Mouse (Mus musculus) gastrocnemius, postnatal 14 days (tissue): ENCODE measurements at regions not wholly inside any gene's neighbourhood (a gene's known extent, or its start where the extent isn't known, plus 50 kb on each side); places are given as distances from the start of the nearest gene placed in this dataset.

Source experiments
- DNase-seq: peaks from one replicate; pipeline ENCODE4 v3.0.0; 2021; ENCODE audit warnings: mixed read lengths
- intact Hi-C: fragments of 180-260 bp; cut with DNase I; formaldehyde crosslinking; loops from one replicate; pipeline ENCODE4 v1.15.1; 2025; ENCODE audit warnings: low total_unique reads

DNA sequence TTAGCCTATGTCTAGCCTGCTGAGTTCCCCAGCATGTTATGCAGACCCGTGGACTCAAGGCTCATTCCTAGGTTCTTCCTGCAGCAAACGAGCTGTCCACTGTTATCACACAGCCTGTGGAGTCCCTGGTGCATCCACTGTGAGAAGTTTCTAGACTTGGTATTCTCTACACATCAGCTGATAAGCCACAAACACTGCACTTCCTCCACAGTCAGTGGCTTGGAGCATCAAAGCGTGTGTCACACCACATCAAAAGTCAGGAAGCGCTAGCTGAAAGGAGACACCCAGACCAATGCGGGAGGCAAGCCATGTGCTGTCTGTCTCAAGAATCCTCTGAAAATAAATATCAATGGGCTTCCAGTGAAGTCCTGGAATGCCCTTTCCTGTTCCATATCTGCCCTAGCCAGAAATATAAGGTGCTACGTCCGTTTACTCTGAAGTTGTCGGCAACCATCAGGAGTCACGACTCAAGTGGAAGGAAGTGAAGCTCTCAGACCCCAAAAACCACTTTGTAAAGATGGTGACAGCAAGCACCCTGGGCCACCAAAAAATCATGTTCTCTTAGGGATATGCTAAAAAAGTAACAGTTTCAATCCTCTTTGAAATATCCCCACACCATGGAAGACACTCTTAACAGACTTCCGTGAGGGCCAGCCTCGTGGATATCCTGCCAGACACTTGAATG, 227.7 kb downstream of the Adgrl2 start:
- intact Hi-C loops, result no loop called here
- no peak for DNase-seq

DNA sequence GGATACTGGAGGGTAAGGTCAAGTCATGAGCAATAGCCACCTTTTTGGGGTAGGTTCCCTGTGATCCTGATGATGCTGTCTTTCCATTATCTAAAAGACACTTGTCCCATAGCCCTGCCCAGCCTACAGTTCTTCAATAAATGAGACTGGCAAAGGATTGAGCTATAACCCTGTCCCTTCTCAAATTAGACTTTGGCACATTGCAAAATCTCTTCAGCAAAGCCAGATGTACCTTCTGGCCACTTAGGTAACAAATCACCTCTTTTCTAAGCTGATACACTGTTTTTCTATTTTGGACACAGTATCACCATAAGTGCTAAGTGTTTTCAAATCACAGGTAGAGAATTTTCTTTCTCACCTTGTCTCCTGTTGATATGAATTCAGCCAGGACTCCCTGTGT, 228.8 kb downstream of the Adgrl2 start:
- no peak for DNase-seq
- intact Hi-C loops, result no loop called here

DNA sequence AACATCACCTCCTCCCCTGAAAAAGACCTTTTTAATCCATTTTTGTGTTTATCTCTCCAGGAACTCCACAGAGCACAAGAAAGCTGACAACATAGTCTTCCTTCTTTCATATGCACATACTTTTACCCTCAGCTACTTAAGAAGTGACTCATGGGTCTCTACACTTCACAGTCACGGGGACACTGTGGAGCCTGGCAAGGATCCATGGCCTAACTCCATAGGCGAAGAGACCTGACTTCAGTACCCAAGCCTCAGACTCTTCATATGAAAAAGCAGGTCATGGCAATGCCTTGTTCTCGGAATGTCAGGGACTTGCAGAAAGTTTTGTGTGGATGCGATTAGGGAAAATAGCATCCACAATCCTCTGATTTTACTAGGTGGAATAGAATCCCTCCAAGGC, 230.9 kb downstream of the Adgrl2 start:
- DNase-seq, result no peak
- intact Hi-C loops, result no loop called here

DNA sequence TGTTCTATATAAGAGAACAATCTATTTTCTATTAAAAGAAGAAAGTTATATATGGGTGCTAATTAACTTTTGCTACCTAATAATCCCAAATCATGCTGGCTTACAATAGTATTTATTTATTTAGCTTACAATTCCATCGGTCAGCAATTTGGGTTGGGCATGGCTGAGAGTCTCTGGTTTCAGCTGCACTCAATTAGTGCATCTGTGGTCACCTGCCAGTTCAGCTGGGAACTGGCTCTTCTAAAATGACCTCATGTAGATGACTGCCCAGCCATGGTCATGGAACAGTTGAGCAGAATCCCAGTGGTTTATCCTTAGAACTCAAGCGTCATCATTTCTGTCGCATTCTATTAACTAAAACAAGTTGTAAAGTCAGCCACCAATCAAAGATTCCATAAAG, 244.1 kb downstream of the Adgrl2 start:
- no peak for DNase-seq
- intact Hi-C loops, result no loop called here

DNA sequence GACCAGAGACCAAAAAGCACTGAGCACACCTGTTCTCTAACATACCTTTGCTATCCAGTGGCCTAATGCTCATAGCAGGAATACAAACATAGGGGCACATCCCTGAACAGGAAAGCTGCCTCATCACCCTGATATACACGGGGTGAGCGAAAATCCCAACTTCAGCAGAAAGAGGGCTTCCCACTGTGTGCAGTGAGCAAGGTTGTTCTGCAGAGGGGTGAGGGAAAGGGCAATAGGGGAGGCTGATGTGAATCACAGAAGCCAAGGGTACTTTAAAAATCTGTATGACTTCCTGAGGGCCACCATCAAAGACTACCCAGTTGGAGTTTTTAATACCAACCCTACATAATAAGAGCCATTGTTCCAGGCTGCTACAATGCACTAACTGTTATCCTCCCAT, 245.7 kb downstream of the Adgrl2 start:
- intact Hi-C loops, result no loop called here
- DNase-seq, result no peak

DNA sequence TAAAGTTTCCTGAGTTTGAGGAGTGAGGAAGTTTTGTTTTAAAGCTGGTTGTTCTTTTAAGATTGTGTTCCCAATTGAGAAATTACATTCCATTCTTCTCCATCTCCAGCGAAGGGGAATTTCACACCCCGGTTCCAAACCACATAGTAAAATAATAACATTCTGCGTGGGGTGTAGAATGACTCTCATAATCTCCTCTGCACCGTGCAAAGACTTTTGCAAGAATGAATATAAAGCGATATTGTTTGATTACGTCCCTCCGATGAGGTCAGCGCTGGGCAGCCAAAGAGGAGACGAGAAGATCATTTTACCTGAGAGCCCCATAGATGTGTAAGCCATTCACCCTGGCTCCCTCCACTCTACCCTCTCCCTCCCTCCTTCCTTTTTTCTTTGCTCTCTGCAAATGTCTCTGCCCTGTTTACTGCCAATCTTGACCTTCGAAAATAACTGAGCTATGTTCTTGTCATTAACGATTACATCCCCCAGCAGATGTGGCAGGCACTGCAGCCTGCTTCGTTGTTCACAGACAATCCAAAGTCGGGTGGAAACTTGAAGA, 256.1 kb downstream of the Adgrl2 start:
- intact Hi-C loops, result no loop called here
- DNase-seq, result no peak

DNA sequence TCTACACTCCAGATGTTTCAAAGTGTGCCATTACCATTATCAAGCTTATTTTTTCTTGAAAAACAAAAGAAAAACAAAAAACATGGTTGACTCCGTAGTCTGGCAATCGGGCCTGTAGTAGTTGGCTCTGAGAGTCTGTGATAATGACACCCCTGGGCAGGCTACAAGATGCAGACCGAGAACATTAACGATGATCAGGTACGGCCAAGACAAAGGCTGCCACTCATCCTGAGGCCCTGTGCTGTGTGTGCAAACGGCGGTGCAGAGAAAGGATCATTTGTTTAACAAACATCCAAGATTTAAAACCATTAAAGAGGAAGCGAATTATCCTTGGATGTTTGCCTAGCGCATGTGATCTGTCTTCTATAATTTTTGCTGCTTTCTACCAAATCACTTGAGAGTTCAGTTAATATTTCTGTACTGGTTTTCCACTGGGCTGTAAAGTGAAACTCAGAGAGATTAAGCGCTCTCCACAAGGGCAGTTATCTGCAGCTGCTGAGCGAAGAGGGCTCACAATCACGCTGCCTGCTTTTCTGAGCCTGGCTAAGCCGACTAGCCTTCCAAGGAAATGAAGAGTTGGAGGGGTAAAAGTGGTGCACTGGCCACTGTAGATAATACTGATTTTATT, 257.0 kb downstream of the Adgrl2 start:
- intact Hi-C loops, result no loop called here
- DNase-seq, result no peak

DNA sequence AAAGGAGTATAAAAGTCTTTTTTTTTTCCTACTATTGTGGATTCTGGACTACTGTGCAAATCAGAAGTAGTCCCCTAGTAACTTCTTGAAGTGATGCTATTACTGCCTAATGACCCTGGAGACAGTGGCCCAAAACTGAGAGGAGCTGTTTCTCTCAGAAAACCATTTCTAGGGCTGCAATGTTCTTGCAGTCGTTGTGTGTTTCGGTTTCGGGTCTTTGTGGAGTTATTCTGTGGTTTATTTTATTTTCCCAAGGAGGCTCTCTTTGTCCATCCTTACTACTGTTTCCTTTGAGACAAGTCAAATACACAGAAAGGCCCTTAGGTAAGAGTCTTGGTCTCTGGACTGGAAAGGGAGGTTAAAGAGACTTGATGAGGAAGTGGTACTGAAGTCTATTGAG, 258.9 kb downstream of the Adgrl2 start:
- no peak for DNase-seq
- intact Hi-C loops, result no loop called here

DNA sequence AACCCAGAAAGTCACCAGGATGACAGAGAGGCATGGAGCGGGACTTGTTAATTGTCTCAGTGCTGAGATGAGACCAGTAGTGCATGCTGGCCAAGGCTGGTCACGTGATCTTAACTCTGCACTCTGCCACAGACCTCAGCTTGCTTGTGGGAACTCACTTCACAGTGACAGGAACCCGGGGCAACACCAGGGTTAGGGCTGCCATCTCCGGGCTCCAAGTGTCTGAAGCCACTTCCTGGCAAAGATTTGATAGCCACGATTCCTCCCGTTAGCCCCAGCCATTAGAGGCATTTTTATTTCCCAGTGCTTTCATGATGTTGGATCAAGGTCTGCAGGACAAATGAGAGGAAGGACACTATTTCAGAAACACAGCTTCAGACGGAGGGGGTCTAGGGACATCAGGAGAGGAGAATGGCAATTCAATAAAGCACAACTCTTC, 261.1 kb downstream of the Adgrl2 start:
- intact Hi-C loops, result no loop called here
- peak; percentile 7 for DNase-seq

DNA sequence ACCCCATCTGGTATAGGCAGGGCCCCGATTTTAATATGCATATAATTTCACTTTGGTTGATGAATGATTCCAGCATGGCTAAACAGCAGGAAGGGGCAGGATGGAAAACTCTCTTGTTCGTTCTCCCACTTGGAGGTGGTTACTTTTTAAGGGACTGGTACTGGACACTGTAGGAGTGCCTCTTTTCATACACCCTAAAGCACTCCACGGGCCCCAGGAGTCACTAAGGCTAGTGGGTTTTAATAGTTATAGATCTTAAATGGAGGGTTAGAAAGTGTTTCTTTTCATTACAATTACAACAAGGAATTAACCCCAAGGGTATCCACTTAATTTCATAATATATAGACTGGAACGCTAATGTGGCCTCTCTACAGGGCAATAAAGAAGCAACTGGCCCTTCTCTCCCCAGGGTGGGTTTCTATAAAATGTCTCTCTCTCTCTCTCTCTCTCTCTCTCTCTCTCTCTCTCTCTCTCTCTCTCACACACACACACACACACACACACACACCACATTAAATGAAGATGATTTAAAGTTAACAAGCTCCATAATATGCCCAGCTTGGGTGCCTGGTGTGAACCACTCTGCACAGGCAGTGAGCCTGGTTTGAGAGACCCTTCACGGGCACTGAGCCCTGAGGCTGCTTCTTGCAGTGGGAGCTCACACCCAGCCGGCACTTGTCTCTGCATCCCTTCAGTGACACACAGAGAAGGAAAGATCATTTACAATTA, 261.7 kb downstream of the Adgrl2 start:
- DNase-seq, result no peak
- intact Hi-C loops, result no loop called here

DNA sequence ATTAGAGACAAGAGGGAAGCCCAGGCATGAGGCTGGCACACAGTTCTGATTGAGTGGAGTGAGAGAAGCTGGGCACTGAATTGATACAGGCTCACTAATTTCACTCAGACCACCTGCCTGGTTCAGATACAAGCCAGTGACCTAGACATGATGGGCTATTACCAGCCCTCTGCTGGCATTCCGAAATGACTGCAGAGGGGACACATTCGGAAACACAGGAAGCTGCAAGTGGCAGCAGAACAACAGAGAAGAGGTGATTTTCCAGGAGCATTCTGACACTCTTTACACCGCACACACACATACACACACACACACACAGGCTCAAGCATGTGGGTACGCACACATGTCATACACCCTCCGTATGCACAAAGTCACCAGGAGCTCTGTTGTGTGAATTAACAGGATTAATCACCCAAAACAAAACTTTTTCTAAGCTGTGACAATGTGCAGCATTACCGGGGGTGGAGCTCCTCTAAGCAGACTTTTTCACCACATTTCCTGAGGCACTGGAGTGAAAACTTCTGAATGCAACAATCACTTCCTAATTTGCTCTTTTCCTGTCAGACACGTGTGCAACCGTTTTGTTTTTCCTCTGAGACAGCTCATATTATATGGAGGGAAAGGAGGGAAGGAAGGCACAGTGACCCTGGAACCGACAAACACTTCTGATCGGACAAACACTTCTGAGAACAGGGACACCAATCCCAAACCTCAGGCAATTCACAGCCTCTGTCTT, 263.6 kb downstream of the Adgrl2 start:
- no peak for DNase-seq
- intact Hi-C loops, result no loop called here

DNA sequence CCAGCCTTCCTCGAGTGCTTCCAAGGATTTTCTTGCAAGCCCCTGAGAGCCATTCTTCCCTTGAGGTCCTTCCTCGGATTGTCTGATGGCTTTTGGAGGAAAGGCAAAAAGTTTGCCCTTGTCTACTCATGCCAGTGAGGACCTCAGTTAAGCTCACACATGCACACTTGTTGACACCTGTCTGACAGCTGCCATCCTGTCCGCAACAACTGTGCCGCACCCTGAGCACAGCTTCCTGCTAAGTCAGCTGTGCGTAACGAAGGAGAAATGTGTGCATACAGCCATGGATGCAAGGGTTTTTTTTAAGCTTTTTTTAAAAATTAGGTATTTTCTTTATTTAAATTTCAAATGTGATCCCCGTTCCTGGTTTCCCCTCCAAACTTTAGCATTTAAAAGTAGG, 293.8 kb downstream of the Adgrl2 start:
- no peak for DNase-seq
- intact Hi-C loops, result no loop called here

DNA sequence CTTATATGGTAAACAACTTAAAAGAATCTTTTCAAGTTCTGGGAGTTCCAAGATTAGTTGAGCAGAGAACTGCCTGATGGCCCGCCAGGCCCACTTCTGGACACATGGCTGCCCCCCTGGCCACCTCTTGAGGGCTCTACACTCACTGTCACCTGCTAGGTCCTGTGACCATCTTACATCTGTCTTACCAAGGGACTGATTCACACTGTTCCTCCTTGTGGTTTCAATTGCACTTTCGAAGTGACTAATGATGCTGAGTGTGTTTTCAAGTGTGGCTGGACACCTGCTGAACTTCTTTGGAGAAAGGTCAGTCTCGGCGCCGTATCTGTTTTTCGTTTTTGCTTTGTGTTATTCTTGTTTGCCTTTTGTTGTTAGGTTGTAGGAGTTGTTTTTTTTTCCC, 294.9 kb downstream of the Adgrl2 start:
- no peak for DNase-seq
- intact Hi-C loops, result no loop called here

DNA sequence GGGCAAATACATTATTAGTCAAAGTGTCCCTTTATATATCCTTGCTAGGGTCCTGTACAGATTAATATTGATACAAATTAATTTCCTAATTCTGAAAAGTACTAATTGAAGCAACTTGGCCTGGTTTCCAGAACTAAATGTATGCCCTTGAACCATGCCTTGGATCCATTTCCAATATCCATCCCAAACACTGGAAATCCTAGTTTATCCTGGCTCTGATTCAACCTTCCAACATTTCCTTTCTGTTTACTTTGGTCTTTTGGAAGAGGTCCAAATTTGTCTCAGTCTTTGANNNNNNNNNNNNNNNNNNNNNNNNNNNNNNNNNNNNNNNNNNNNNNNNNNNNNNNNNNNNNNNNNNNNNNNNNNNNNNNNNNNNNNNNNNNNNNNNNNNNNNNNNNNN, 307.2 kb downstream of the Adgrl2 start:
- intact Hi-C loops, result no loop called here
- DNase-seq, result no peak

DNA sequence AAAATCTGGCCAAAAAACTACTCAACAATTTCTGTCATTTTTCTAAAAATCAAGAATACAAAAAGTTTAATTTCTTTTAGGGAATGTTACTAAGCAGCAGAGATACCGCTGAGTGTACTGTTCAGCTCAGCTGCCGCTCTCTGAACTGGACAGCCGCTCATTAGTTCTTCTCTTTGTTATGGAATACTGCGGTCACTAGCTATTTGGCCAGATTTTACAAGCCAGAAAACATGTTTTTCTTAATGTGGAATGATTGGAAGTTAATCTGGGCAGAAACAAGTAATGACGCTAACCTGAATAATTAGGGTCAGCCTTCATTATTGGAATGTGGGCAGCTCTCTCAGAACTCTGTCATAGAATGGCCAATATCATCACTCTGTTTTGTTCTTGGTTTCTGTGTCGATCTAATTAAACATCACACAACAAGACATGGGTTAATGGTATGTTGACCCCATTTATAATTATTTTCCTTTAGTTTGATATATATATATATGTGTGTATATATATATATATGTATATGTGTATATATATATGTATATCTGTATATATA, 307.8 kb downstream of the Adgrl2 start:
- no peak for DNase-seq
- intact Hi-C loops, result no loop called here

DNA sequence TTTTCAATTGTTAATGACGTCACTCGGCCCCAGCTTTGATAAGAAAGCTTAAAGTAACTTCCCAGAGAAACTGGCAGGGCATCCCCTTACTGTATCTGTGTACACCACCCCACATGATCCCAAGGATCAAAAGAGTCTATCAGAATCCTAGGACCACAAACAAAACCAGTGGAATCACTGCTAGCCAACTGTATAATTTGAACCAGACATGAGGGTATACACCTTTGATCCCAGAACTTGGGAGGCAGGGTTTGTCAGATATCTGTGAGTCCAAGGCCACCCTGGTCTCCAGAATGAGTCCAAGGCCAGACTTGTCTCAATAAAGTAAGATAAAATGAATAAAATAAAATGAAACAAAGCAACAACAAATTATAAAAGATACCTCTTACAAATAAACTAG, 309.2 kb downstream of the Adgrl2 start:
- intact Hi-C loops, result no loop called here
- no peak for DNase-seq

DNA sequence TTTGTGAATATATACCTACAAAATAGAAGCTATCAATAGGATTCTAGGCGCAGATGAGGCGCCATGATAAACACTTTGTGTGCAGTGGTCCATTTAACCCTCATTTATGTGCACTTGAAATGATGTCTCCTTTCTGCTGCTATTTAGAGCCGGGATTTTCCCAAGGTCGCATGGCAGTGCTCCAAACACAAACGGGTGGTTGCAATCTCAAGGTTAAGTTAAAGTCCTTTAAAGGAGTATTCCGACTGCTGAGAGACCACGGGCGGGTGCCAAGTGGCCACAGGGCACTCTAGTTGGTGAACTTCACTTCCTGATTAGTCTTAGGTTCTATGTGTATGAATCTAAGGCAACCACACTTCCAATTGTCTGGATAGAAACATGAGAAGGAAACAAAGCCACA, 309.6 kb downstream of the Adgrl2 start:
- intact Hi-C loops, result no loop called here
- no peak for DNase-seq

DNA sequence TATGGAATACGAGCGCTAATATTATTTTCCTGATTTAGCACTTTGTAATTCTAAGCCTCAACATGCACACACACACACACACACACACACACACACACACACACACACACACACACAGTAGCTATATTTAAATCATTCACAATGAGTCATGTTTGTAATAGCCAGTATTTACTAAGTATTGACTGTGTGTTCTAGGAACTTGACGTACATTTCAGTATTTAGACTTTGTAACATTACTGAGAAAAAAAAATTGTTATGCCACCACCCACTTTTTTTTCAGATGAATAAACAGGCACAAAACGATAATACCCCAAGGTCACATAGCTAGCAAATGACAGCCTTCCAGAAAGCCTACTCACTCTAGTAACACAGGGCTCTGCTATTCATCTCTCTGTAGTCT, 310.3 kb downstream of the Adgrl2 start:
- no peak for DNase-seq
- intact Hi-C loops, result no loop called here

DNA sequence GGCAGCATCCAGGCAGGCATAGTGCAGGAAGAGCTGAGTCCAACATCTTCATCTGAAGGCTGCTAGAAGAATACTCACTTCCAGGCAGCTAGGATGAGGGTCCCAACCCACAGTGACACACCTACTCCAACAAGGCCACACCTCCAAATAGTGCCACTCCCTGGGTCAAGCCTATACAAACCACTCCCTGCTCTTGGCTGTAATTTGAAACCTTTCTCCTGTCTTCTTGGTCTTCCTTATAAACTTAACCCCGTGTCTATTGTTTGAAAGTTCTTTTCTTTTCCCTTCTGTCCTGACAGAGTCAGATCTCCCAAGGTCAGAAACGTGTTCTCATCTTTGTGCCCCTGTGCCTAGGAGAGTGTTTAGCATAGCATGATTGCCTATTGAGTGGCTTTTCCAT, 311.2 kb downstream of the Adgrl2 start:
- no peak for DNase-seq
- intact Hi-C loops, result no loop called here

DNA sequence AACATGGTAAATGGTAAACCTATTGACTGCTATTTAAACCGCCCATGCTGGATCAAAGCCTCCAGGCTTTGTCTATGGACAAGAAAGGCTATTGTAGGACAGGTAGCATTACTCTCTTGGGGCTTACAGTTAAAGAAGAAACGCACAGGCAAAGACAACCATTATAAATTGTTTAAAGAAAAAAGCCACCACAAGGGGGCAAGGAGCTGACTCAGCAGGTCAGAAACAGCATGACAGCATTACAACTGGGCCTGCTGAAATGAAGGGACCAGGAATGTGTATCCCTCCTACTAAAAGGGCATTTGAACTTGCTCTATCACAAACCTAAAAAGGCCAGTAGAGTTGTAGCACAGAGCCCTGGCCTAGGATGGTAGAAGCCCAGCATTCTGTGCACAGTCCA, 314.3 kb downstream of the Adgrl2 start:
- intact Hi-C loops, result no loop called here
- no peak for DNase-seq
